Mouse (Mus musculus) small intestine, adult 2 months (tissue): ENCODE measurements around the gene Pank4. TPM values are rescaled to one million over a fixed set of nuclear protein-coding genes. Genes with fewer than 3 reads are reported as not detected.

ENCODE experiments used
- H3K27ac ChIP-seq: fragments of 200-500 bp; 2 replicates; pipeline ENCODE4 v1.5.1; 2012; ENCODE audit warnings: low read depth, low read length, control low read depth, inconsistent platforms; ENCODE audit not compliant: insufficient read depth
- H3K27me3 ChIP-seq: fragments of 200-500 bp; 2 replicates; pipeline ENCODE4 v1.6.1; 2012; ENCODE audit warnings: mild to moderate bottlenecking, moderate library complexity, low read length, inconsistent platforms; ENCODE audit not compliant: control insufficient read depth, insufficient read depth
- H3K36me3 ChIP-seq: fragments of 200-500 bp; 2 replicates; pipeline ENCODE4 v1.6.1; 2012; ENCODE audit warnings: mild to moderate bottlenecking, low read length, control low read depth, inconsistent platforms; ENCODE audit not compliant: control insufficient read depth, insufficient read depth
- H3K4me1 ChIP-seq: fragments of 200-500 bp; 2 replicates; pipeline ENCODE4 v1.6.1; 2012; ENCODE audit warnings: low read length, inconsistent platforms, mixed read lengths; ENCODE audit not compliant: control insufficient read depth, insufficient read depth, insufficient read length
- H3K4me3 ChIP-seq: fragments of 200-500 bp; 2 replicates; pipeline ENCODE4 v1.5.1; 2012; ENCODE audit warnings: low read depth, mild to moderate bottlenecking, control low read depth, inconsistent platforms, low read length, moderate library complexity
- CTCF ChIP-seq: fragments of 200-500 bp; IDR thresholded peaks from 2 replicates; pipeline ENCODE4 v1.5.1; 2012; ENCODE audit warnings: low read depth, mild to moderate bottlenecking, control low read depth, inconsistent platforms, low read length, moderate library complexity, mixed read lengths; ENCODE audit not compliant: insufficient replicate concordance, insufficient read length; ENCODE audit errors: extremely low read depth
- POLR2A ChIP-seq: fragments of 200-500 bp; IDR thresholded peaks from 2 replicates; pipeline ENCODE4 v1.6.1; 2012; ENCODE audit warnings: low read depth, mild to moderate bottlenecking, control low read depth, inconsistent platforms, low read length, moderate library complexity
- WGBS: fragments of 180-500 bp; shearing (Covaris S2); methylation state at CpG from one replicate; pipeline ENCODE4 v1.1.7; 2018; 5-methylcytosine and 5-hydroxymethylcytosine counted together
- polyA plus RNA-seq: library from polyadenylated mRNA; depleted of rRNA; stranded (reverse); fragments of >200 nt; gene quantifications from 2 replicates; pipeline ENCODE4 v1.2.3, GENCODE M21; 2012

Gene Pank4
- polyA plus RNA-seq, 1 experiment = 36.1 TPM

DNA sequence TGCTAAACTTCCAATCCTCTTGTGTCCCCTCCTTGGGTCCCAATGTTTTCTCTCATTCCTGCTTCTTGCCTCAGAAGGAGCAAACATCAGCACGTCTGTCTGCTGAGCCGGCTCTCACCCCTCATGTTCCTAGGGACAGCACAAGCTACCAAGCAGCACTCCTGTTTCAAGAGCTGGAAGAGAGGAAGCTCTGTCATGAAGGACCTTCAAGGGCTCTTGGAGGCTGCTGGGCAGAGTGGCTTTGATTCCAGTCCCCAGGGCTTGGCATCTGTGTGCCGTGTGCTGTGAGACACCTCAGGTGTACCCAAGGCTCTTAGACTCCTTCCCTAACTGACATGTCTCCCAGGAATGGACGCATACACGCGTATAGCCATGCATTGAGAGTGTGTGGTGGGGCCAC, 17.2 kb downstream of the Pank4 start:
- Histone ChIP-seq H3K4me3 (no peak overlapping the region), H3K27ac (no peak overlapping the region), H3K36me3 (peaks cover 51% of the 10 kb centered on the region), H3K4me1 (peaks cover 3% of the 10 kb centered on the region), H3K27me3 (no peaks in the 10 kb centered on the region)
- 82% methylated on average over 6 of the region's 6 CpGs for WGBS
- no peak for TF ChIP-seq CTCF
- no peak for TF ChIP-seq POLR2A

DNA sequence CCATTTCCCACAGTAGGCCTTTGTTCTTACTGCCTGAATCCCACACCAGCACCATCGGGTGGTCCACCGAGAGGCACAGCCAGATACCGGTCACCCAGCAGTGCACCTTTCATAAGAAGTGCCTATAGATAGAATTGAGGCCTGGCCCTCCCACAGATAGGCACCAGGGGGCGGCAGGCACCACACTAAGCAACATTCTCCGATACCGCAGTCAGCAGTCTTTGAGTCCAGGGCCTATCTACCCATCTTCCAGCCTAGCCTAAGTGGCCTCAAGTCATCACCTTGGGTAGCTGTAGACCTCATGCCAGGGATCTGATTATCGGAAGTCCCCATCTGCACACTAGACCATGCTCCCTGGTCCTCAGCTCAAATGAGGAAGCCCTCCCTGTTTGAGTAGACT, 17.6 kb downstream of the Pank4 start:
- Histone ChIP-seq H3K4me1 (peaks cover 3% of the 10 kb centered on the region), H3K36me3 (peaks cover 47% of the 10 kb centered on the region), H3K27ac (no peak overlapping the region), H3K27me3 (no peaks in the 10 kb centered on the region), H3K4me3 (no peak overlapping the region)
- WGBS = 34% methylated on average over 7 of the region's 7 CpGs
- TF ChIP-seq POLR2A = no peak
- peak; percentile 66; the same call in 1 of the 2 replicates for TF ChIP-seq CTCF

DNA sequence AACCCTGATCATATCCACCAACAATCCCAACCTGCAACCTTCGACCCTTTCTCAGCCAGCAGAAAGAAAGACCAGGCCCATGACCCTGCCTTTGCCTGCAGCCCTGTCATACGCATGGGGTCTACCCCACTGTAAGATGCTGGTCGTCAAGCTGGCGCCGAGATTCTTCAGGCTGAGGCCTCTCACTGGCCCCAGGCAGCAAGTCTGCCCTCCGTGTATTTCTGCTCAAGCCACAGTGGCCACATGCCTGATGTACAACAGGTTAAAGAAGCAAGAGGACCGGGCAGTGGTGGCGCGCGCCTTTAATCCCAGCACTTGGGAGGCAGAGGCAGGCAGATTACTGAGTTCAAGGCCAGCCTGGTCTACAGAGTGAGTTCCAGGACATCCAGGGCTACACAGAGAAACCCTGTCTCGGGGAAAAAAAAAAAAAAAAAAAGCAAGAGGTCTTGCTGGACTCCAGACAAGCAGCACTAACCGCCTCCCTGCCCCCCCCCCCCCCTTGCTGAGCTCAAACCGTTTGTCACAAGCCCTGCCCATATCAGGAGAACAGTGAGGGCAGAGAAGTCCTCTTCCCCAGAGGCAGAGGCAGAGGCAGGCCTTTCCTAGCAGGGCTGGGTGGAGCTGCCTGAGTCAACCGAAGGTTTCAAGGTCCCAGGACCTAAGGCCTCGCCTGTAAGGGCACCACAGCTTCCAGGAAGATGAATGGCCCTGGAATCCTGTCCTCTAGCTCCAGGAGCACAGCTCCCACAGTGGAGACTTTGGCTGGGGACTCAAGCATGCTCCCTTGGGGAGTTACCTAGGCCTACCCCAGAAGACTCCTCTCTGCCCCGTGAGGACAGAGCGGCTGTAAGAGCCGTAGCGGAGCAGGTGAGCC, 18.6 kb downstream of the Pank4 start:
- Histone ChIP-seq H3K4me3 (no peak overlapping the region), H3K36me3 (peaks cover 38% of the 10 kb centered on the region), H3K27ac (peak overlapping the region; percentile 41), H3K4me1 (peaks cover 3% of the 10 kb centered on the region), H3K27me3 (no peaks in the 10 kb centered on the region)
- WGBS = 70% methylated on average over 19 of the region's 19 CpGs
- no peak for TF ChIP-seq CTCF
- TF ChIP-seq POLR2A = no peak

DNA sequence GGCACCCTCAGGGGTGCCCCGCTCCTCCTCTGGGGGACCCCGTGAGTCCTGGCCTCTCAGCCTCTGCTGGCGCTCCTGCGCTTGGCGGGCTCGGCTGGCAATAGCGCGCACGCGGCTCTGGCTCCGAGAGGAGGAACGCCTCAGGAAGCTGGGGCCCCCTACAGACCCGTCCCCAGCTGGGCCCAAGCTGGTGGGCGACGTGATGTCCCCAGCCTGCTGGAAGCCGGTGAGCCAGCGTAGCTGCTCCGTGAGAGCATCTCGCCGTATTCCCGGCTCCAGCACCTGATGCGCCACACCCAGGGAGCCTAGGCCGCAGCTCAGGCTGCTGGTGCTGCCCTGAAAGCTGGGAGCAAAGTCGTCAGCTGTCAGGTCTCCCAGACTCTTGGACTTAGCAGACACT, 19.8 kb downstream of the Pank4 start:
- TF ChIP-seq CTCF (no peak), POLR2A (no peak)
- Histone ChIP-seq H3K4me3 (no peak overlapping the region), H3K4me1 (peaks cover 3% of the 10 kb centered on the region), H3K36me3 (peaks cover 26% of the 10 kb centered on the region), H3K27ac (no peak overlapping the region), H3K27me3 (no peaks in the 10 kb centered on the region)
- 66% methylated on average over 24 of the region's 24 CpGs for whole genome bisulfite sequencing

DNA sequence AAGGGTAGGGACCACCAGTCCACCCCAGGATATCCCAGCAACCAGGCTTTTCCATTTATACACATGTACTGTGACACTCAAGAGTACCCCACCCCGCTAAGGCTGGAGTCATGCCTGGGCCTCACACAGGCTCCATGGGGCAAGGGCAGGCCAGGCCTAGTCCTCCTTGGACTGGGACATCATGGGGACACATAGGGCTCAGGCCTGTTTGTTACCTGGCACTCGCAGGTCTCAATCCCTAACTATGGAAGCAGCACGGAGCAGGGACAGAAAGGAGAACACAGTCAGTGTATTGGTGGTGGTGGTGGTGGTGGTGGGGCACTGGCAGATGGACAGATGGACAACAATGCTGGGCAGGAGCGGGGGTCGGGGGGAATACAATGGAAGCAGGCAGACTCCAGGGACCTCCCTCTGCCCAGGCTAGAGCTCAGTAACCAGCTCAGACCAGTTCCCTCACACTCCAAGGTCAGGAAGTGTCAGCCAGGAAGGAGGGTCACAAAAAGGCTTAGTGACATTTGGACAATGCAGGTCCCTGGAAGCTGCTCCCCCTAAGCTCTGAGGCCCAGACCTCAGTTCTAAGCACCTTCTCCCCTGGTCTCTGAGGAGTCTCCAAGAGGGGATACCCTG, 21.3 kb downstream of the Pank4 start:
- H3K4me3 ChIP-seq = no peak overlapping the region
- no peak overlapping the region for H3K27ac ChIP-seq
- peaks cover 3% of the 10 kb centered on the region for H3K4me1 ChIP-seq
- WGBS = 95% methylated on average over 5 of the region's 5 CpGs
- no peaks in the 10 kb centered on the region for H3K27me3 ChIP-seq
- H3K36me3 ChIP-seq = peaks cover 15% of the 10 kb centered on the region
- TF ChIP-seq POLR2A (no peak), CTCF (no peak)

DNA sequence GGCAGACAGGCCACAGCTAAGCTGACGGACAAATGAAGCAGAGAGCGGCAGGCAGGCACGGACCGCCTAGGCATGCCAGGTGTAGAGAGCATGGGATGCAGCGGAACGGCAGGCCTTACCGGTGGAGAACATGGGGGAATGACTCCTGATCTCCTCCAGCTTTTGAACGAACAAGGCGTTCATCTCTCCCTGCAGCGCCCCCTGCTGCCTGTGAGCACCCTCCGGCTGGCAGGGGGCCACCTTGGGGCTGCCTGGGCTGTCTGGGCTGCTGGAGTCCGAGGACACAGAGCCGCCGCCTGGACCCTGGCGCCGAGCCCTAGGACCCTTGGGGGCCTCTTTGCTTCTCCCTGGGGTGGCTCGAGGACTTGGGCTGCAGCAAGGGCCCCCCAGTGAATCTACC, 22.2 kb downstream of the Pank4 start:
- peak overlapping the region; percentile 8; the same call in 1 of the 2 replicates for H3K4me3 ChIP-seq
- TF ChIP-seq CTCF (peak; percentile 58; the same call in 1 of the 2 replicates), POLR2A (no peak)
- no peaks in the 10 kb centered on the region for H3K27me3 ChIP-seq
- H3K4me1 ChIP-seq = peaks cover 3% of the 10 kb centered on the region
- H3K36me3 ChIP-seq = peaks cover 8% of the 10 kb centered on the region
- no peak overlapping the region for H3K27ac ChIP-seq
- WGBS = 56% methylated on average over 17 of the region's 17 CpGs

DNA sequence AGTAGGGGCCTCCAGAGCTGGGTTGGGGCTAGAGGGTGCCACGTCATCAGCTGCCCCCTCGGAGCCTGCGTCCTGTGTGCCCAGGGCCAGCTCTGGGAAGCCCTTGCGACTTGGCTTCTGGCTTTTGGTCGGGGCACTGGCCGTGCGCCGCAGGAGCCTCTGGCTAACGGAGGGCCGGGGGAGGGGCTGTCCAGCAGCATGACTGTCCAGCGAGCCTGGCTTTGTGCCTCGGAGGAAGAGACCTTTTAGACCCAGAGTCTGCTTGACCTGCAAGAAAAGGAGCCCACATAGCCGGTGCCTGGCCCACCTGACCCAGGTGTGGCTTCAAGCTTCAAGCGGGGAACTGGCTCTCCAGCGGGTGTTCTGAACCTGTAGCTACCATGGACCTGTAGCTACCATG, 22.8 kb downstream of the Pank4 start:
- TF ChIP-seq POLR2A = no peak
- no peak for TF ChIP-seq CTCF
- H3K36me3 ChIP-seq = peaks cover 5% of the 10 kb centered on the region; the same call in 1 of the 2 replicates
- no peak overlapping the region for H3K27ac ChIP-seq
- H3K4me3 ChIP-seq = no peak overlapping the region
- no peaks in the 10 kb centered on the region for H3K27me3 ChIP-seq
- H3K4me1 ChIP-seq = peaks cover 3% of the 10 kb centered on the region
- WGBS = 91% methylated on average over 15 of the region's 15 CpGs
